Mouse (Mus musculus): Measurements from ENCODE around the gene Sycp3. TPM values are rescaled to one million over a fixed set of nuclear protein-coding genes. Genes with fewer than 3 reads are reported as not detected.

Gene Sycp3
- polyA plus RNA-seq, 1 experiment from 2014 or later: not detected

- Histone ChIP-seq H3K4me3 (replicated peaks) (no peak overlapping the region), H3K27ac (replicated peaks) (no peak overlapping the region), H3K9me3 (replicated peaks) (no peaks in the 10 kb centered on the region), H3K36me3 (no peaks in the 10 kb centered on the region), H3K4me1 (no peaks in the 10 kb centered on the region), H3K4me2 (no peak overlapping the region), H3K9ac (replicated peaks) (no peak overlapping the region), H3K27me3 (replicated peaks) (no peaks in the 10 kb centered on the region)
- no peak for ATAC-seq (ENCODE audit: low FRiP score)
- WGBS: 93% methylated on average over 8 of the region's 8 CpGs
These were observed 63.4 kb downstream of the Sycp3 start for GRCm38 (mm10) chr10:88522795-88523194.

Other genes with a start within 250 kb of the Sycp3 start
- gene Dram1, start 80.5 kb upstream of the Sycp3 start, polyA plus RNA-seq (2015; fragmentation: Nextera tagmentation; extraction: Ambion mirVana): 0.87 and 1.8 TPM in 2 replicates
- 16.5 and 19.6 TPM in 2 replicates for gene Gnptab, start 80.4 kb upstream of the Sycp3 start, polyA plus RNA-seq (2015; fragmentation: Nextera tagmentation; extraction: Ambion mirVana)
- 23.1 and 23.9 TPM in 2 replicates for gene Chpt1, start 44.5 kb downstream of the Sycp3 start, polyA plus RNA-seq (2015; fragmentation: Nextera tagmentation; extraction: Ambion mirVana)
- gene Mybpc1, start 145.6 kb downstream of the Sycp3 start, polyA plus RNA-seq (2015; fragmentation: Nextera tagmentation; extraction: Ambion mirVana): 9.5 and 12.6 TPM in 2 replicates
- gene Spic, start 225.4 kb downstream of the Sycp3 start, polyA plus RNA-seq (2015; fragmentation: Nextera tagmentation; extraction: Ambion mirVana): 0.74 TPM in 1 of 2 replicates, not detected in the other

All from neural tube, embryonic 15.5 days (tissue).